Mouse (Mus musculus): ENCODE measurements around the gene Etfa. TPM values are rescaled to one million over a fixed set of nuclear protein-coding genes. Genes with fewer than 3 reads are reported as not detected.

Gene Etfa
- polyA plus RNA-seq, 1 experiment from 2014 or later: 353 TPM

- Histone ChIP-seq H3K4me1 (ENCODE audit: control insufficient read depth, insufficient read depth, low read length) (0 out of 2 replicates have a peak, but pooled peaks cover 7% of the 10 kb centered on the region), H3K9ac (ENCODE audit: low read depth, low read length) (no peak overlapping the region), H3K27me3 (replicated peaks; ENCODE audit: control insufficient read depth, insufficient read depth, low read length) (no peaks in the 10 kb centered on the region), H3K36me3 (ENCODE audit: control insufficient read depth, insufficient read depth, low read length) (no peaks in the 10 kb centered on the region), H3K4me3 (ENCODE audit: low read length) (no peak overlapping the region), H3K27ac (ENCODE audit: low read length) (no peak overlapping the region), H3K4me2 (ENCODE audit: low read depth, low read length) (0 out of 2 replicates have a peak overlapping the region, but pooled peaks have one; percentile 4), H3K9me3 (ENCODE audit: control insufficient read depth, low read length) (no peaks in the 10 kb centered on the region)
- 42% methylated on average over 6 of the region's 6 CpGs for WGBS
- ATAC-seq: peak; percentile 40; the same call in 1 of the 2 replicates
Measured at GRCm38 (mm10) chr9:55410430-55410829, 101.6 kb downstream of the Etfa start.

GRCm38 (mm10) chr9:55409833-55410232, 102.2 kb downstream of the Etfa start:
- no peak for ATAC-seq
- Histone ChIP-seq H3K27me3 (replicated peaks; ENCODE audit: control insufficient read depth, insufficient read depth, low read length) (no peaks in the 10 kb centered on the region), H3K4me2 (ENCODE audit: low read depth, low read length) (no peak overlapping the region), H3K4me1 (ENCODE audit: control insufficient read depth, insufficient read depth, low read length) (0 out of 2 replicates have a peak, but pooled peaks cover 7% of the 10 kb centered on the region), H3K27ac (ENCODE audit: low read length) (no peak overlapping the region), H3K4me3 (ENCODE audit: low read length) (no peak overlapping the region), H3K9ac (ENCODE audit: low read depth, low read length) (no peak overlapping the region), H3K9me3 (ENCODE audit: control insufficient read depth, low read length) (no peaks in the 10 kb centered on the region), H3K36me3 (ENCODE audit: control insufficient read depth, insufficient read depth, low read length) (no peaks in the 10 kb centered on the region)
- 40% methylated on average over 3 of the region's 3 CpGs for WGBS

- H3K4me3 ChIP-seq (ENCODE audit: low read length): no peak overlapping the region
- 36% methylated on average over 4 of the region's 4 CpGs for WGBS
- no peak for ATAC-seq
Measured at GRCm38 (mm10) chr9:55408851-55409250, 103.2 kb downstream of the Etfa start.

GRCm38 (mm10) chr9:55406773-55407172, 105.3 kb downstream of the Etfa start:
- no peak overlapping the region for H3K27ac ChIP-seq (ENCODE audit: low read length)
- H3K9ac ChIP-seq (ENCODE audit: low read depth, low read length): no peak overlapping the region
- H3K36me3 ChIP-seq (ENCODE audit: control insufficient read depth, insufficient read depth, low read length): no peaks in the 10 kb centered on the region
- 64% methylated on average over 2 of the region's 2 CpGs for WGBS
- H3K4me1 ChIP-seq (ENCODE audit: control insufficient read depth, insufficient read depth, low read length): 0 out of 2 replicates have a peak, but pooled peaks cover 7% of the 10 kb centered on the region
- H3K9me3 ChIP-seq (ENCODE audit: control insufficient read depth, low read length): no peaks in the 10 kb centered on the region
- H3K27me3 ChIP-seq (replicated peaks; ENCODE audit: control insufficient read depth, insufficient read depth, low read length): no peaks in the 10 kb centered on the region
- no peak for ATAC-seq
- H3K4me2 ChIP-seq (ENCODE audit: low read depth, low read length): no peak overlapping the region
- H3K4me3 ChIP-seq (ENCODE audit: low read length): no peak overlapping the region

More at GRCm38 (mm10) chr9:55408851-55409250, 103.2 kb downstream of the Etfa start:
- H3K9me3 ChIP-seq (ENCODE audit: control insufficient read depth, low read length): no peaks in the 10 kb centered on the region
- no peak overlapping the region for H3K9ac ChIP-seq (ENCODE audit: low read depth, low read length)
- 0 out of 2 replicates have a peak, but pooled peaks cover 7% of the 10 kb centered on the region for H3K4me1 ChIP-seq (ENCODE audit: control insufficient read depth, insufficient read depth, low read length)
- no peaks in the 10 kb centered on the region for H3K27me3 ChIP-seq (replicated peaks; ENCODE audit: control insufficient read depth, insufficient read depth, low read length)
- H3K36me3 ChIP-seq (ENCODE audit: control insufficient read depth, insufficient read depth, low read length): no peaks in the 10 kb centered on the region
- no peak overlapping the region for H3K27ac ChIP-seq (ENCODE audit: low read length)
- no peak overlapping the region for H3K4me2 ChIP-seq (ENCODE audit: low read depth, low read length)

GRCm38 (mm10) chr9:55404976-55405702, 106.9 kb downstream of the Etfa start:
- 0 out of 2 replicates have a peak, but pooled peaks cover 4% of the 10 kb centered on the region for H3K4me1 ChIP-seq (ENCODE audit: control insufficient read depth, insufficient read depth, low read length)
- ATAC-seq: no peak
- WGBS: 71% methylated on average over 6 of the region's 6 CpGs
- H3K9me3 ChIP-seq (ENCODE audit: control insufficient read depth, low read length): no peaks in the 10 kb centered on the region
- H3K9ac ChIP-seq (ENCODE audit: low read depth, low read length): no peak overlapping the region
- no peaks in the 10 kb centered on the region for H3K27me3 ChIP-seq (replicated peaks; ENCODE audit: control insufficient read depth, insufficient read depth, low read length)
- no peaks in the 10 kb centered on the region for H3K36me3 ChIP-seq (ENCODE audit: control insufficient read depth, insufficient read depth, low read length)
- no peak overlapping the region for H3K4me2 ChIP-seq (ENCODE audit: low read depth, low read length)
- no peak overlapping the region for H3K4me3 ChIP-seq (ENCODE audit: low read length)
- no peak overlapping the region for H3K27ac ChIP-seq (ENCODE audit: low read length)

Other genes starting within 250 kb of the Etfa start
- 0.88 and 1.2 TPM in 2 replicates for gene Nrg4, start 185.4 kb downstream of the Etfa start, polyA plus RNA-seq (2015; fragmentation: Nextera tagmentation; extraction: Ambion mirVana)
- gene Tmem266, start 185.3 kb downstream of the Etfa start, polyA plus RNA-seq (2015; fragmentation: Nextera tagmentation; extraction: Ambion mirVana): 0.71 and 0.93 TPM in 2 replicates
- gene Isl2, start 26.4 kb upstream of the Etfa start, polyA plus RNA-seq (2015; fragmentation: Nextera tagmentation; extraction: Ambion mirVana): 2.6 and 2.8 TPM in 2 replicates